ENCODE assay signal across 1 mouse cellular context in the genomic region with DNA sequence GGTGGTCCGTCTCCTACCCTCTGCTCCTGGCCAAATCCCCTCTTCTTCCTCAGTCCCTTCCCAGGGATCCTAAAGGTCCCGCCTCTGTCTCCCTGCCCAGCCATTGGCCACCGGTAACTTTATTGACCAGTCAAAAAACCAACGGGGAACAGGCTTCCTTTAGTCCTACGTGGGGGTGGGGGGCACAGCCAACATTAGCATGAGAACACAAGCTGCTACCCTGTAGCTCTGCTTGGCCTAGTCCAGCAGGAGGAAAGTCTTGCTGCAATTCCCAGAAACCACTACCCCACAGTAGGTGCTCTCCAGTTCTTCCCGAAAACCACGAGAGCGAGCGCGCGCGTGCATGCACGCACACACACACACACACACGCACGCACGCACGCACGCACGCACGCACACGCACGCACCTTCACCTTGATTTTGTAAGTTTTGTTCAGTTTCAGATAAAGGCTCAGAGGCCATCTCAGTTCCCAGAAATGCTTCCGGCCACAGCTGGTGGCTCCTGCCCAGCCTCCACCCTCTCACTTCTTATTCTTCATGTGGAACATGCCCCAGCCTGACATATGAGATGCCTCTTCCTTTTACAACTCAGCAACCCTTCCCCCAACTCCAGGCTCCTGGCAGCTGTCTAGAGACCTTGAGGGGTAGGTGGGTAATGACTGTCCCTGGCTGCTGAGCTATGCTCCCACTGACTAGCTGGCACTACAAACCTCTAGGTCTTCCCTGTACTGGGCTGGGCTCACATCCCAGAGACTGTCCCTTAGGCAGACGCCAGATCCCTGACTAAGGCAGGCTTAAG.
A peak's percentile ranks its signal among the peaks of the same experiment; 100 is the strongest.
TF ChIP-seq lines count a peak whose summit lies in the region.

No protein-coding gene starts in this region.

TF ChIP-seq in CH12.LX, 34 proteins besides CTCF, POLR2A, EP300 and RAD21 (continued from another document):
- TF ChIP-seq SIN3A (IDR thresholded peaks at IDR 0.05; ENCODE audit: low read length) = peak; percentile 85
- peak; percentile 60 for TF ChIP-seq HCFC1 (IDR thresholded peaks at IDR 0.05; ENCODE audit: low read depth, low read length)
- TF ChIP-seq POLR2AphosphoS2 (IDR thresholded peaks at IDR 0.05; ENCODE audit: low read depth, low read length) = no peak; the same call in 1 of the 2 replicates
- TF ChIP-seq PAX5 (IDR thresholded peaks at IDR 0.05; ENCODE audit: low read length) = no peak
- TF ChIP-seq RCOR1 (conservative IDR thresholded peaks at IDR 0.05; ENCODE audit: low read depth, low read length) = peak; percentile 73; the same call in 1 of the 2 replicates
- peak; percentile 81 for TF ChIP-seq MYC (IDR thresholded peaks at IDR 0.05; ENCODE audit: low read depth, low read length)
- TF ChIP-seq BHLHE40 (IDR thresholded peaks at IDR 0.05; ENCODE audit: low read depth, low read length) = peak; percentile 93
- peak; percentile 52; the same call in 1 of the 2 replicates for TF ChIP-seq MAFK (IDR thresholded peaks at IDR 0.05; ENCODE audit: insufficient replicate concordance, low read length)
- TF ChIP-seq CHD2 (IDR thresholded peaks at IDR 0.05; ENCODE audit: low read length) = peak; percentile 95
- TF ChIP-seq ZNF384 (IDR thresholded peaks at IDR 0.05; ENCODE audit: low read depth, low read length) = no peak
- TF ChIP-seq TCF12 (IDR thresholded peaks at IDR 0.05; ENCODE audit: low read depth, low read length) = peak; percentile 95
- peak; percentile 82 for TF ChIP-seq ELF1 (IDR thresholded peaks at IDR 0.05; ENCODE audit: low read depth, low read length)
- TF ChIP-seq MXI1 (IDR thresholded peaks at IDR 0.05; ENCODE audit: low read depth, low read length) = peak; percentile 80
- no peak for TF ChIP-seq ZC3H11A (IDR thresholded peaks at IDR 0.05; ENCODE audit: low read depth, low read length)
- peak; percentile 94; the same call in 1 of the 2 replicates for TF ChIP-seq CHD1 (IDR thresholded peaks at IDR 0.05; ENCODE audit: low read depth, low read length)
- peak; percentile 73 for TF ChIP-seq MAX (IDR thresholded peaks at IDR 0.05; ENCODE audit: low read length)
- peak; percentile 88 for TF ChIP-seq MEF2A (IDR thresholded peaks at IDR 0.05; ENCODE audit: borderline replicate concordance, low read depth, low read length)
- no peak for TF ChIP-seq ZKSCAN1 (IDR thresholded peaks at IDR 0.05; ENCODE audit: borderline replicate concordance, low read depth, low read length)
- TF ChIP-seq GABPA (IDR thresholded peaks at IDR 0.05; ENCODE audit: insufficient replicate concordance, low read depth, low read length) = no peak
- peak; percentile 95 for TF ChIP-seq IRF4 (IDR thresholded peaks at IDR 0.05; ENCODE audit: low read depth, low read length)
- no peak for TF ChIP-seq E2F4 (IDR thresholded peaks at IDR 0.05; ENCODE audit: insufficient replicate concordance, low read depth, low read length)
- TF ChIP-seq USF2 (conservative IDR thresholded peaks at IDR 0.05; ENCODE audit: low read depth, low read length) = no peak
- TF ChIP-seq KAT2A (IDR thresholded peaks at IDR 0.05; ENCODE audit: insufficient replicate concordance, low read length) = 0 out of 2 replicates have a peak, but pooled peaks have one; percentile 56
